Mouse (Mus musculus): ENCODE measurements around the gene Rala.

Rala gene

GRCm38 (mm10) chr13:17866741-17867140, 77.3 kb downstream of the Rala start:
- no peak for DNase-seq

DNA sequence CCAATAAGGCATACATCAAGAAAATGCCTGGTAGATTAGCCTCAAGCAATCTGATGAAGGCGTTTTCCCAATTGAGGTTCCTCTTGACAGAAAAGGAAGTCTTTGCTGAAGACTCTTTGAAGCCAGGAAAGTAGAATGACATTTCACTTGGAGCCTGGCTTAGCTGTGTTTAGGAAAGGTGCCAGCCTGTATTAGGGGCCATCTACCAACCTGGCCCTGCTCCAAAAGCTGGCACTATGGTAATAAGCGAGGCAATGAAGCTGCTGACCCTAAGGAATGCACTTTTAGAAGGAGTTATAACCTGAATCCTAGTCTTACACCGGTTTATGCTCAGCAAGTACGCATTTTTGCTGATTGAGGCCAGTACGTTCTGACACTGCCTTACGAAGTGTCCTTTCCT, 83.5 kb downstream of the Rala start:
- no peak for DNase-seq

- no peak for DNase-seq
Measured at GRCm38 (mm10) chr13:17859365-17860033, 84.5 kb downstream of the Rala start.

- no peak for DNase-seq
Measured at GRCm38 (mm10) chr13:17857046-17857445, 87.0 kb downstream of the Rala start.

DNA sequence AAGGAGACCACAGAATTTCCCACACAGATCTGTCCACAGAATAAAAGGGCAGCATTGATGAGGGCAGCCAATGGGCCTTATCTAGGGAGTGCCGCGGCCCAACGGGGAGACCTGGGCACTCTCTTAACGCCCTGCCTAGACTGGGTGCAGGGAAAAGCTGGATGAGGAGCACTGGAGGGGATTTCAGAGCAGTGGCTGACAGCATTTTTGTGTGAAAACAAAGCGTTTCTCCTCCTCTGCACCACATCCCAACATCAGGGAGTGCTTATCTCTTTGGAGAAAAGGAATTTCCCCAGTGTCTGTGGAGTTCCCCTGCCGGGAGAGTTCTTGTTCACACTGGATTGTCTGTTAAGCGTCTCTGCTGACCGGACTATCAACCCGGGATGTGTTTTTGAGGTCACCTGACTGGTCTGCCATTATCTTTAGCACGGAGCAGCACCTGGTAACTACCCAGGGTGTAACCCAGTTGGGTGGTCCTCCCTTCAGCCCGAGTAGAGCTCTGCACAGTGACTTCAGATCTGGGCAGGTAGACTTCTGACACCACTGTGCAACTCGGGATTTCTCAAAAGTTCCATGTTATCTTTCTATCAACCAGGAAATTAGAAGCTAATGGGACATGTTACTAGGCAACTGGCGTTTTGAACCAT, 88.4 kb downstream of the Rala start:
- no peak for DNase-seq

- DNase-seq, result no peak
Measured at GRCm38 (mm10) chr13:17854755-17855154, 89.3 kb downstream of the Rala start.

- DNase-seq, result no peak
Measured at GRCm38 (mm10) chr13:17843336-17843735, 100.7 kb downstream of the Rala start.

- peak; percentile 16 for DNase-seq
Measured at GRCm38 (mm10) chr13:17842756-17843155, 101.3 kb downstream of the Rala start.

GRCm38 (mm10) chr13:17839137-17839536, 104.9 kb downstream of the Rala start:
- DNase-seq, result no peak

- no peak for DNase-seq
Measured at GRCm38 (mm10) chr13:17838484-17838851, 105.6 kb downstream of the Rala start.

GRCm38 (mm10) chr13:17837610-17838483, 106.2 kb downstream of the Rala start:
- DNase-seq, result peak; percentile 9

DNA sequence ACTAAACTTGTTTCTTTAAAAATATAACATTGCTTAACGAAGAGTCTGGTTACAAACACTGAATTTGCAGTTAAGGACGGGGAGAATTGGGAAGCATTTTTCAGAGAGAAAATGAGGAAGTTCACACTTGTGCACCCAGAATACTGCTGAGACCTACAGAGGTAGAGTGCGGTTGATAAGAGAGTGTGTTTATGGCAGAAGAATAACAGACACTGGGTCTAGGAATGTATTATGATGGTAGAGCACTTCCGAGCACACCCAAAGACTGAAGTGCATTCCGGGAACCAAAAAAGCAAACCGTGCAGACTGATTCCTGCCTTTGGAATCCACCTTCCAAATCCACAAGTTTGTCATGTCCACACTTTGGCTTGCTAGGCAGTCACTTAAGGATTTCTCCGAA, 107.2 kb downstream of the Rala start:
- DNase-seq, result no peak

- no peak for DNase-seq
Measured at GRCm38 (mm10) chr13:17832940-17833339, 111.1 kb downstream of the Rala start.
